Mouse (Mus musculus) CH12.LX (cell line): ENCODE data around the gene Pxn. TPM values are rescaled to one million over a fixed set of nuclear protein-coding genes. Genes with fewer than 3 reads are reported as not detected.

Source experiments
- DNase-seq: peaks from one replicate; pipeline ENCODE4 v3.0.0-alpha.2; 2013; ENCODE audit errors: extremely low read depth
- H3K27ac ChIP-seq: 2 replicates; pipeline ENCODE4 v1.5.1; 2012; ENCODE audit warnings: low read depth, mild to moderate bottlenecking, control low read depth, moderate library complexity; ENCODE audit not compliant: insufficient read depth
- H3K27me3 ChIP-seq: replicated peaks from 2 replicates; pipeline ENCODE3; 2012; ENCODE audit warnings: inconsistent platforms
- H3K36me3 ChIP-seq, 2 experiments: replicated peaks in 1 of 2; 2 replicates each; pipeline versions ENCODE3 to v1.6.1; 2012; ENCODE audit warnings: inconsistent platforms in 1 of 2, low read length in 1 of 2, mild to moderate bottlenecking in 1 of 2, mixed read lengths in 1 of 2, moderate library complexity in 1 of 2; ENCODE audit not compliant: control insufficient read depth in 1 of 2, insufficient read depth in 1 of 2
- H3K4me1 ChIP-seq, 2 experiments: 2 replicates each; pipeline ENCODE4 v1.6.1; 2012; ENCODE audit warnings: inconsistent platforms in 1 of 2, moderate library complexity in 1 of 2; ENCODE audit not compliant: insufficient read depth in 2 of 2, control insufficient read depth in 1 of 2
- H3K4me2 ChIP-seq: 2 replicates; pipeline ENCODE4 v1.6.1; 2012; ENCODE audit warnings: low read depth, mild to moderate bottlenecking, control low read depth; ENCODE audit not compliant: poor library complexity, insufficient read depth, severe bottlenecking
- H3K4me3 ChIP-seq, 3 experiments: fragments of 150-350 bp in 1 of 3; sonication (generic) in 1 of 3; replicated peaks in 1 of 3; 2 replicates each; pipeline versions ENCODE3 to v1.5.1; 2011 to 2012; ENCODE audit warnings: low read depth in 2 of 3, low read length in 2 of 3, mild to moderate bottlenecking in 2 of 3, moderate library complexity in 2 of 3, control low read depth in 1 of 3, improper control_type of control experiment in 1 of 3, inconsistent platforms in 1 of 3, mixed read lengths in 1 of 3; ENCODE audit not compliant: poor library complexity in 1 of 3
- H3K79me2 ChIP-seq: replicated peaks from 2 replicates; pipeline ENCODE4 v1.6.1; 2012; ENCODE audit warnings: mild to moderate bottlenecking, moderate library complexity; ENCODE audit not compliant: control insufficient read depth, poor library complexity, insufficient read depth, severe bottlenecking; ENCODE audit errors: extremely low read depth
- H3K9ac ChIP-seq: 2 replicates; pipeline ENCODE4 v1.6.1; 2012; ENCODE audit warnings: low read depth, mild to moderate bottlenecking, control low read depth, moderate library complexity; ENCODE audit not compliant: insufficient read depth
- H3K9me3 ChIP-seq: replicated peaks from 2 replicates; pipeline ENCODE3; 2012; ENCODE audit warnings: low read length, inconsistent platforms, mixed read lengths
- CHD2 ChIP-seq: IDR thresholded peaks from 2 replicates; pipeline ENCODE4 v1.6.1; 2011; ENCODE audit warnings: low read length, improper control_type of control experiment
- CTCF ChIP-seq, 2 experiments: IDR thresholded peaks in 1 of 2; conservative IDR thresholded peaks in 1 of 2; 2 replicates each; pipeline ENCODE4 v1.5.1; 2011 to 2012; ENCODE audit warnings: low read depth in 2 of 2, low read length in 2 of 2, improper control_type of control experiment in 1 of 2, inconsistent platforms in 1 of 2, mild to moderate bottlenecking in 1 of 2, moderate library complexity in 1 of 2
- E2F4 ChIP-seq: IDR thresholded peaks from 2 replicates; pipeline ENCODE4 v1.6.1; 2011; ENCODE audit warnings: low read depth, low read length, improper control_type of control experiment; ENCODE audit not compliant: insufficient replicate concordance
- ELF1 ChIP-seq: IDR thresholded peaks from 2 replicates; pipeline ENCODE4 v1.6.1; 2014; ENCODE audit warnings: low read depth, mild to moderate bottlenecking, inconsistent platforms, low read length, improper control_type of control experiment
- EP300 ChIP-seq: IDR thresholded peaks from 2 replicates; pipeline ENCODE4 v1.6.1; 2011; ENCODE audit warnings: low read length, improper control_type of control experiment
- GABPA ChIP-seq: IDR thresholded peaks from 2 replicates; pipeline ENCODE4 v1.6.1; 2012; ENCODE audit warnings: low read depth, low read length, improper control_type of control experiment, inconsistent platforms; ENCODE audit not compliant: insufficient replicate concordance
- HCFC1 ChIP-seq: IDR thresholded peaks from 2 replicates; pipeline ENCODE4 v1.6.1; 2012; ENCODE audit warnings: low read depth, mild to moderate bottlenecking, inconsistent platforms, low read length, improper control_type of control experiment
- JUND ChIP-seq: conservative IDR thresholded peaks from 2 replicates; pipeline ENCODE4 v1.6.1; 2011; ENCODE audit warnings: low read depth, low read length, improper control_type of control experiment
- KAT2A ChIP-seq: IDR thresholded peaks from 2 replicates; pipeline ENCODE4 v1.6.1; 2012; ENCODE audit warnings: low read length, improper control_type of control experiment, inconsistent platforms; ENCODE audit not compliant: insufficient replicate concordance
- MAFK ChIP-seq: IDR thresholded peaks from 2 replicates; pipeline ENCODE4 v1.6.1; 2011; ENCODE audit warnings: low read length, improper control_type of control experiment; ENCODE audit not compliant: insufficient replicate concordance
- MAX ChIP-seq: IDR thresholded peaks from 2 replicates; pipeline ENCODE4 v1.6.1; 2011; ENCODE audit warnings: low read length, improper control_type of control experiment
- MEF2A ChIP-seq: IDR thresholded peaks from 2 replicates; pipeline ENCODE4 v1.6.1; 2014; ENCODE audit warnings: low read depth, mild to moderate bottlenecking, inconsistent platforms, low read length, improper control_type of control experiment, borderline replicate concordance
- MXI1 ChIP-seq: IDR thresholded peaks from 2 replicates; pipeline ENCODE4 v1.6.1; 2011; ENCODE audit warnings: mild to moderate bottlenecking, low read depth, low read length, improper control_type of control experiment
- MYC ChIP-seq: IDR thresholded peaks from 2 replicates; pipeline ENCODE4 v1.6.1; 2011; ENCODE audit warnings: low read depth, mild to moderate bottlenecking, improper control_type of control experiment, low read length
- NRF1 ChIP-seq: IDR thresholded peaks from 2 replicates; pipeline ENCODE4 v1.6.1; 2014; ENCODE audit warnings: low read depth, mild to moderate bottlenecking, inconsistent platforms, low read length, improper control_type of control experiment, moderate library complexity
- POLR2AphosphoS2 ChIP-seq: IDR thresholded peaks from 2 replicates; pipeline ENCODE4 v1.6.1; 2011; ENCODE audit warnings: low read depth, low read length, improper control_type of control experiment
- RAD21 ChIP-seq: IDR thresholded peaks from 2 replicates; pipeline ENCODE4 v1.6.1; 2011; ENCODE audit warnings: low read depth, mild to moderate bottlenecking, low read length, improper control_type of control experiment, moderate library complexity
- RCOR1 ChIP-seq: conservative IDR thresholded peaks from 2 replicates; pipeline ENCODE4 v1.6.1; 2012; ENCODE audit warnings: low read depth, mild to moderate bottlenecking, inconsistent platforms, low read length, improper control_type of control experiment
- SIN3A ChIP-seq: IDR thresholded peaks from 2 replicates; pipeline ENCODE4 v1.6.1; 2012; ENCODE audit warnings: low read length, improper control_type of control experiment, inconsistent platforms
- SMC3 ChIP-seq: IDR thresholded peaks from 2 replicates; pipeline ENCODE4 v1.6.1; 2011; ENCODE audit warnings: low read depth, low read length, improper control_type of control experiment
- TBP ChIP-seq: conservative IDR thresholded peaks from 2 replicates; pipeline ENCODE4 v1.6.1; 2011; ENCODE audit warnings: low read depth, low read length, improper control_type of control experiment
- TCF12 ChIP-seq: IDR thresholded peaks from 2 replicates; pipeline ENCODE4 v1.6.1; 2014; ENCODE audit warnings: low read depth, mild to moderate bottlenecking, inconsistent platforms, low read length, improper control_type of control experiment
- USF1 ChIP-seq: IDR thresholded peaks from 2 replicates; pipeline ENCODE4 v1.6.1; 2014; ENCODE audit warnings: low read depth, mild to moderate bottlenecking, inconsistent platforms, low read length, improper control_type of control experiment
- USF2 ChIP-seq: conservative IDR thresholded peaks from 2 replicates; pipeline ENCODE4 v1.6.1; 2011; ENCODE audit warnings: low read depth, low read length, improper control_type of control experiment
- ZMIZ1 ChIP-seq: IDR thresholded peaks from 2 replicates; pipeline ENCODE4 v1.6.1; 2012; ENCODE audit warnings: low read depth, mild to moderate bottlenecking, inconsistent platforms, low read length, improper control_type of control experiment
- dilution Hi-C: fragments of 300-500 bp; cut with MboI; formaldehyde crosslinking; loops from 2 replicates; pipeline ENCODE4 v1.14.3; 2020; ENCODE audit warnings: low sequenced_read_pairs; ENCODE audit not compliant: extremely low pct_unique_long_range_greater_than_20kb, extremely low pct_ligation_motif_present
- in situ Hi-C: fragments of 300-500 bp; cut with MboI; formaldehyde crosslinking; loops from 3 replicates; pipeline ENCODE4 v1.14.3; 2019; ENCODE audit warnings: low sequenced_read_pairs, low pct_ligation_motif_present, low pct_unique_long_range_greater_than_20kb, mixed read lengths
- polyA plus RNA-seq: library from polyadenylated mRNA; unstranded; fragments of >175 nt; gene quantifications from 2 replicates; pipeline ENCODE4 v1.2.1, GENCODE M21; 2012; ENCODE audit warnings: low read depth; ENCODE audit not compliant: insufficient read length
- total RNA-seq, 2 experiments: library from RNA; depleted of rRNA; stranded (reverse); fragments of 300-350 nt in 1 of 2; fragments of >200 nt in 1 of 2; gene quantifications; 2 replicates each; pipeline ENCODE4 v1.2.3; 2012 to 2014

The Pxn gene
- total and polyA plus RNA-seq, 3 experiments = 17.0 to 43.4 (median 21.1) TPM

DNA sequence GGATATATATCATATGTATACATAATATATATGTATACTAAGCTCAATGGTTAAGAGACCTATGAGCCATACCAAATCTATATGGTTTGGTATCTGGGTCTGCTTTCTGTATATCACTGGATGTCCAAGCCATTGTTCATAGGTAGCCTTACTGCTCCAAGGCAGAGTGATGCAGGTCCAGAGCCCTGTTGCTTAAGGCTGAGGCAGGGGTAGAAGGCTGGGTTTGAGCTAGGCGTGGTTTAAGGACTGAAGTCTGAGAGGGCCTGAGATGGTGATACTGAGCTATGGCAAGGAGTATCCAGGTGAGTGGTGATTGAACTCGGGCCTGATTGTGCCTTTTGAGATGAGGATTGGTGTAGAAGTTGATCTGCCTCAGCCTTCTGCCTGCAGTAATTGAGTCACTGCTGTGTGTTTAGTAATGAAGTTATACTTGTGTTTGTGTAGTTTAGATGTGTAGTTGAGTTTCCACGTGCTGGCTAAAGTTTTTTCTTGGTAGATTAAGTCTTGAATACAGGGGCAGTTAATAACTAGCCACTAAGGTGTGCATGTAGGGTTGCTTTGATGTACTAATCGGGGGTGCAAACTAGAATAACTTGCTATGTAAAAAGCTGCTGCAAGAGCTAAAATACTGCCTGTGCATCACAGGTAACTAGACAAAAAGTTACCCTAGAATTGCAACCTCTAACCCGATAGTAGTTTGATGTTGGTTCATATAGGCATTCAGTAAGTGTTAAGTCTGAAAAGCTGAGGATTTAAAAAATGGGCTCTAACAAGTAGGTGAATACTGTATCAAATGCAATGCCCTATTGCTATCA is 57.5 kb downstream of the Pxn start:
- no peaks in the 10 kb centered on the region for H3K9me3 ChIP-seq
- H3K36me3 ChIP-seq = peaks cover 31 to 59% of the 10 kb centered on the region in 2 experiments
- H3K27me3 ChIP-seq = no peaks in the 10 kb centered on the region
- in situ Hi-C loops = no loop called here
- peak overlapping the region in 1 of 3 experiments; percentile 91 for H3K4me3 ChIP-seq
- peak; percentile 44 for DNase-seq
- no peak overlapping the region for H3K9ac ChIP-seq
- TF ChIP-seq SMC3 = peak; percentile 1; the same call in 1 of the 2 replicates
- TF ChIP-seq MEF2A = no peak
- no peak for TF ChIP-seq TCF12
- peak; percentile 32; the same call in 1 of the 2 replicates for TF ChIP-seq JUND
- no peak for TF ChIP-seq TBP
- peak; percentile 98 for TF ChIP-seq POLR2AphosphoS2
- peak; percentile 70 for TF ChIP-seq CHD2
- 0 out of 2 replicates have a peak, but pooled peaks have one; percentile 44 for TF ChIP-seq MAFK
- TF ChIP-seq MYC = no peak
- no peak for TF ChIP-seq ELF1
- peak; percentile 81 for TF ChIP-seq ZMIZ1
- TF ChIP-seq GABPA = no peak
- TF ChIP-seq CTCF (conservative IDR thresholded peaks at IDR 0.05 in 1 of 2, IDR thresholded peaks at IDR 0.05 in 1 of 2; ENCODE audit: low read depth in 2 of 2, low read length in 2 of 2) = no peak
- no peak for TF ChIP-seq RAD21
- TF ChIP-seq MXI1 = peak; percentile 19; the same call in 1 of the 2 replicates
- TF ChIP-seq E2F4 = 0 out of 2 replicates have a peak, but pooled peaks have one; percentile 43
- TF ChIP-seq NRF1 = no peak
- no peak for TF ChIP-seq EP300
- TF ChIP-seq SIN3A = no peak
- peak; percentile 44; the same call in 1 of the 2 replicates for TF ChIP-seq RCOR1
- peak; percentile 19; the same call in 1 of the 2 replicates for TF ChIP-seq USF2
- no peak for TF ChIP-seq USF1
- 0 out of 2 replicates have a peak, but pooled peaks have one; percentile 12 for TF ChIP-seq KAT2A
- TF ChIP-seq HCFC1 = no peak; the same call in 1 of the 2 replicates
- TF ChIP-seq MAX = peak; percentile 61; the same call in 1 of the 2 replicates
- no peak overlapping the region for H3K4me2 ChIP-seq
- dilution Hi-C loops = no loop called here
- H3K4me1 ChIP-seq = peaks cover 7 to 35% of the 10 kb centered on the region in 2 experiments; a peak in 3 of 4 replicates
- peak overlapping the region; percentile 10; the same call in 1 of the 2 replicates for H3K27ac ChIP-seq
- peaks cover 69% of the 10 kb centered on the region for H3K79me2 ChIP-seq
